8 mouse cellular contexts compared by ENCODE assay signal in the genomic region with DNA sequence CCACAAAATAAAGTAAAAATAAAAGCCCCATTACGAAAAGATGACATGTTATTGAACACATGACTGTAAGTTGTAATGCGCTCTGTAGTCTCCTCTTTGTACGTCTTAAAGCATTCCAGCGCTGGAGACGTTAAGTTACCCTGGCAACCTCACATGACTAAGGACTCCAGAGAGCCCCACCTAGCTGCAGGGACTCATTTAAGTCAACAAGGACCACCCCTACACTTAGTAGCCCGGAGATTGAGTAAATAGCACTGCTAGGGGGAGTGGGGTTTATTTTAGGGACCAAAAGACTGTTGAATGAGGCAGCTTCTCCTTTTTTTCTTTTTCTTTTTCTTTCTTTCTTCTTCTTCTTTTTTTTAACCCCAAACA.
DNase-seq lines count a peak whose midpoint lies in the region; ATAC-seq and TF ChIP-seq lines count a peak whose summit lies in the region.

No protein-coding gene starts in this region.

- H3K27me3 ChIP-seq in lung, embryonic 15.5 days: no peaks in the 10 kb centered on the region
- H3K27me3 ChIP-seq in embryonic facial prominence, embryonic 10.5 days (replicated peaks; ENCODE audit: low read depth, poor library complexity, severe bottlenecking): peaks cover 11% of the 10 kb centered on the region
- peaks cover 3% of the 10 kb centered on the region; the same call in 1 of the 2 replicates for H3K27me3 ChIP-seq in thymus, adult 2 months (ENCODE audit: control insufficient read depth, insufficient read depth, low read length)

- no peak for TF ChIP-seq POLR2A in lung, adult 2 months (IDR thresholded peaks at IDR 0.05; ENCODE audit: borderline replicate concordance, extremely low read depth, low read depth, low read length)
- no peak for TF ChIP-seq POLR2A in thymus, adult 2 months (IDR thresholded peaks at IDR 0.05; ENCODE audit: control insufficient read depth, extremely low read depth, insufficient read depth, low read length, poor library complexity)

- peaks cover 52% of the 10 kb centered on the region for H3K4me1 ChIP-seq in lung, embryonic 15.5 days
- H3K4me1 ChIP-seq in lung, adult 2 months (ENCODE audit: control insufficient read depth, insufficient read depth, low read length): peaks cover 6% of the 10 kb centered on the region
- peaks cover 66% of the 10 kb centered on the region for H3K4me1 ChIP-seq in embryonic facial prominence, embryonic 10.5 days
- H3K4me1 ChIP-seq in thymus, adult 2 months (replicated peaks; ENCODE audit: control insufficient read depth, insufficient read depth, low read length): peaks cover 10% of the 10 kb centered on the region

- peak overlapping the region; percentile 14 for H3K4me3 ChIP-seq in lung, embryonic 15.5 days
- H3K4me3 ChIP-seq in lung, adult 2 months (replicated peaks; ENCODE audit: extremely low read depth, low read depth, low read length): no peak overlapping the region
- peak overlapping the region; percentile 41 for H3K4me3 ChIP-seq in embryonic facial prominence, embryonic 10.5 days
- H3K4me3 ChIP-seq in thymus, adult 2 months (ENCODE audit: control insufficient read depth, insufficient read depth, low read length): no peak overlapping the region

- 2% methylated on average over 6 of the region's 6 CpGs for WGBS in lung, embryonic 15.5 days
- 16% methylated on average over 6 of the region's 6 CpGs for WGBS in lung, adult 2 months
- 1% methylated on average over 6 of the region's 6 CpGs for WGBS in embryonic facial prominence, embryonic 10.5 days
- 2% methylated on average over 6 of the region's 6 CpGs for WGBS in thymus, adult 2 months

- DNase-seq in lung, adult 2 months: no peak
- DNase-seq in embryonic facial prominence, embryonic 10.5 days (ENCODE audit: low spot score): peak; percentile 68
- DNase-seq in lung, postnatal 10 days: peak; percentile 45
- DNase-seq in thymus, adult 2 months: peak; percentile 25
- no peak for DNase-seq in urinary bladder, postnatal 10 days (ENCODE audit: low spot score)
- no peak for DNase-seq in urinary bladder, postnatal 4 days (ENCODE audit: low spot score in 2 of 2)

- no peaks in the 10 kb centered on the region for H3K9me3 ChIP-seq in lung, embryonic 15.5 days
- no peaks in the 10 kb centered on the region for H3K9me3 ChIP-seq in embryonic facial prominence, embryonic 10.5 days

- H3K36me3 ChIP-seq in lung, embryonic 15.5 days: no peaks in the 10 kb centered on the region
- no peaks in the 10 kb centered on the region for H3K36me3 ChIP-seq in embryonic facial prominence, embryonic 10.5 days (replicated peaks)
- H3K36me3 ChIP-seq in thymus, adult 2 months (ENCODE audit: control insufficient read depth, insufficient read depth, low read length): no peaks in the 10 kb centered on the region

- no peak overlapping the region for H3K9ac ChIP-seq in lung, embryonic 15.5 days

- peak overlapping the region; percentile 92 for H3K27ac ChIP-seq in lung, embryonic 15.5 days
- peak overlapping the region; percentile 98 for H3K27ac ChIP-seq in embryonic facial prominence, embryonic 10.5 days (replicated peaks)
- H3K27ac ChIP-seq in thymus, adult 2 months (ENCODE audit: control insufficient read depth, insufficient read depth, low read length): no peak overlapping the region

- TF ChIP-seq CTCF in lung, adult 2 months (IDR thresholded peaks at IDR 0.05; ENCODE audit: insufficient read depth, low read length): no peak
- TF ChIP-seq CTCF in thymus, adult 2 months (IDR thresholded peaks at IDR 0.05; ENCODE audit: borderline replicate concordance, control insufficient read depth, extremely low read depth, insufficient read depth, low read length, poor library complexity): no peak

- peak; percentile 50 for ATAC-seq in lung, embryonic 15.5 days (ENCODE audit: borderline replicate concordance, extremely low read depth, low FRiP score, low TSS enrichment)
- ATAC-seq in hematopoietic stem cell, adult 5-6 weeks (replicated peaks in 1 of 2; ENCODE audit: insufficient read depth in 1 of 2, low FRiP score in 2 of 2, low TSS enrichment in 1 of 2, low read depth in 1 of 2, poor library complexity in 2 of 2, severe bottlenecking in 2 of 2): peak; percentile 32 to 50; a peak in 1 of 4 replicates

- peak overlapping the region; percentile 53 for H3K4me2 ChIP-seq in lung, embryonic 15.5 days

Comparison
In these comparisons a context has a peak if more than half of its experiments do, and no peak if none do; other contexts are left out.
1. H3K4me3 ChIP-seq: peak in lung, embryonic 15.5 days (single experiment) and embryonic facial prominence, embryonic 10.5 days (single experiment); none in lung, adult 2 months (single experiment) and thymus, adult 2 months (single experiment).
2. DNase-seq: peak in embryonic facial prominence, embryonic 10.5 days (single experiment), lung, postnatal 10 days (single experiment) and thymus, adult 2 months (single experiment); none in lung, adult 2 months (single experiment), urinary bladder, postnatal 10 days (single experiment) and urinary bladder, postnatal 4 days (0 of 2).